Mouse (Mus musculus) layer of hippocampus, adult 9-10 months (tissue): Measurements from ENCODE around the gene Pum2.
"Not testable (repeated sequence)": the region's sequence is repeated elsewhere in the genome, so short reads cannot be mapped to it uniquely, and the experiment has no call there.

Source experiments
- DNase-seq: peaks from one replicate; pipeline ENCODE4 v3.0.0; 2022; ENCODE audit warnings: low spot score

The Pum2 gene

DNA sequence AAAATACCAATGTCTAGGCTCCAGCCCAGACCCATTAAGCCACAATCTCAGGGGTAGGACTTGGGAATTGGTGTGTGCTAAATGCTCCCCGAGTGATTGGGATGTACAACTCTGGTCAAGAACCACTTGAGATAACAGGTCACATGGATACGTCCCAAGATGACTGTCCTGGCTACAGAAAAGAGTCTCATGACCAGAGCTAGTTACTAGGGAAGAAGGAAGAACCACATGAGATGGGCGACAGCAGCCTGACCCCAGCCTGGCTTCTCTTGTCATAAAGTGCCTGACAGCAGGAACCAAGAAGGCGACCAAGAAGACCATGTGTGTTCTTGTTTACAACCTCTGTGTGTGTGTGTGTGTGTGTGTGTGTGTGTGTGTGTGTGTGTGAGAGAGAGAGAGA lies 4.5 kb upstream of the Pum2 start:
- DNase-seq = no peak

DNA sequence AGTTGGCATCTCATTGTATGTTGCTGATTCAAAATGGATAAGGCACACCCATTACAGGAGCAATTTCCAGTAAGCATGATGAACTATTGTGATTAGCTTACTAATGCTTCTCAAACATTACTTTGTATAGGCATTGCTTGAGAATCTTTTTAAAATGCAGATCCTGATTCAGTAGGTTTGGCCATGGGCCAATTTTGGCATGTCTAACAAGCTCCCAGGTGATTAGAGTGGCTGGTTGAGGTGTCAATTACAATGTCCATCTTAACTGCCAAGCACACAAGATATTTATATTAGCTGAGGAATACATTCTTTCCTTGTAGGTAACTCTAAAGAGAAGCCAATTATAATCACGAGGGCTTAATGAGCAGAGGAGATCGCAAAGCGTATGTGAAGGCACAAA lies 4.1 kb upstream of the Pum2 start:
- no peak for DNase-seq

- DNase-seq = no peak
These were observed 587 bp upstream of the Pum2 start for GRCm38 (mm10) chr12:8673121-8673973.

GRCm38 (mm10) chr12:8674377-8674864 lies 487 bp downstream of the Pum2 start:
- DNase-seq = no peak

DNA sequence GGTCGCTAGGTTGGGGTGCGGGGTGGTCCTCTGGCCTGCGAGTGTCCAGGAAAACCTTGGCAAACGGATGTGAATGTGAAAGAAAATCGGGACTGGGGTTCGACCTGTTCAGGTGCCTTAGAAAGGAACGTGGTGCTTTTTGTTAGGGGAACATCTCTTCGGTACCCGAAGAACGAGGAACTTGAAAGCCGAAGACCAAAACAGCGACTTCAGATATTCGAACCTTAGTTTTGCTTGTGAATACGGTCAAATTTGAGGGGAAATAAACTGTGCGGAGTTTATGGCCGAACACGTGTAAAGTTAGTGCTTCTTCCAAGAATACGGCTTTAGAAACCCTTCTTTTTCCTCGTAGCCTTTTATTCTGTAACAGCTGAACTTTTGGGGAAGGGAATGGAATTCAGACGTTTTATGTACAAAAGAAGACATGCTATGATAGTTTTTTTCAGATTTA lies 982 bp downstream of the Pum2 start:
- no peak for DNase-seq

GRCm38 (mm10) chr12:8675361-8675760 lies 1.4 kb downstream of the Pum2 start:
- no peak for DNase-seq

DNA sequence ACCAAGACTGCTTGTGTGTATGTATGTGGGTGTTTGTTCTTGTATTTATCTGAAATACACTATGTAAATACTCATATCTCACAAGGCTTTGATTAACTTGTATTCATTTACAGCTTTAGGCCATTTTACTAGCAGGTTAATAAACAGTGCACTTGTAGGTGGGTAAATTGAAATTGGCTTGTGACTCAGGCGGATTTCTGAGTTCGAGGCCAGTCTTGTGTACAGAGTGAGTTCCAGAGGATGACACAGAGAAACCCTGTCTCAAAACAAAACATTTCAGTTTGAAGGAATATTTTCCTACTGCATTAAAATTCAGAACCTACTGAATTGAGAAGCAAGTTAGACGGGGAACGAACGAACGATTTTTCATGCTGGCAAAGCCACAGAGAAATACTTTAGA lies 2.4 kb downstream of the Pum2 start:
- no peak for DNase-seq

DNA sequence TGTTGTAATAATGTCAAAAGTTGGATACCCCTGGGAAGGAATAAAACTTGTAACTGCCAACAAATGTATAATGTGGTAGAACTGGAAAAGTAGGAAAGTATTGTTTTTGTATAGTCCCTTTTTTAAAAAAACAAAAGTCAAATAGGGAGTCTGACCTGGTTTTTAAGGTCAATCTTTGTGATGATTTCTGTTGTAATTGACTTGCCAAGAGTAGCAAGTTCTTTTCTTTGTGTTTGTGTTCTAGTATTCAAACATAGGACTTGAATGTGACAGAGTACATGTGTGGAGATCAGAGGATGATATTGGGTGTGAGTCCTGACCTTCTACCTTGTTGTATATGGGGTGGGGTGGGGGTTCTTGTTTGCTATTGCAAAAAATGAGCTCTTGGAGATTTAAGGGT lies 4.0 kb downstream of the Pum2 start:
- DNase-seq = no peak

DNA sequence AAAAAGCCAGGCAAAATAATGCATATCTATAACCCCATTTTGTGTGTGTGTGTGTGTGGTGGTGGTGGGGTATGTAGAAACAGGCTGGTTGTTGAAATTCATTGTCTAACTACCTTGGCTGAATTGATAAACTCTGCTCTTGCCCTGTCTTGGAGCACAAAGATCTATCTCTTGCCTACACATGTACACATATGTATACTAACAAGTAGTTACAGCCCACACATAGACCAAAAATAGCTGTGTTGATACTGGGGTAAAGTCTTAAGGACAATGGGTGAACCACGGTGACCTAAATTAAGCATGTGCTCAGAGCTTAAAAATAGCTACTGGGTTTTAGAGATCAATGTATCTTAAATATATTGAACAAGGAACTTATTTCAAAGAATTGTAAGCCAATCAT lies 10.3 kb downstream of the Pum2 start:
- DNase-seq = no peak

- DNase-seq = no peak
These were observed 11.1 kb downstream of the Pum2 start for GRCm38 (mm10) chr12:8685036-8685435.

DNA sequence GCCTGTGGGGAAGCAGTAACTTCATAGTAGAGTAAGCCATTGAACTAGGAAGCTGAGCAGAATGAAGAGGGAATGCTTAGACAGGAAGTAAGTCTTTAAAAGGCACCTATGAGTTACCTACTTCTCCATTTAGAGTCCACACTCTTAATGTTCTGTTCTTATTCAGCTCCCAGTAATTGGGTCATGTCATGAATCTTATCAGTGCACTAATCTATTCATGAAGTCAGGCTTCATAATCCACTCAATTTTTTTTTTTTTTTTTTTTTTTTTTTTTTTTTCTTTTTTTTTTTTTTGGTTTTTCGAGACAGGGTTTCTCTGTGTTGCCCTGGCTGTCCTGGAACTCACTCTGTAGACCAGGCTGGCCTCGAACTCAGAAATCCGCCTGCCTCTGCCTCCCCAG lies 15.9 kb downstream of the Pum2 start:
- DNase-seq = not testable (repeated sequence)

- no peak for DNase-seq
These were observed 25.0 kb downstream of the Pum2 start for GRCm38 (mm10) chr12:8698895-8699294.

DNA sequence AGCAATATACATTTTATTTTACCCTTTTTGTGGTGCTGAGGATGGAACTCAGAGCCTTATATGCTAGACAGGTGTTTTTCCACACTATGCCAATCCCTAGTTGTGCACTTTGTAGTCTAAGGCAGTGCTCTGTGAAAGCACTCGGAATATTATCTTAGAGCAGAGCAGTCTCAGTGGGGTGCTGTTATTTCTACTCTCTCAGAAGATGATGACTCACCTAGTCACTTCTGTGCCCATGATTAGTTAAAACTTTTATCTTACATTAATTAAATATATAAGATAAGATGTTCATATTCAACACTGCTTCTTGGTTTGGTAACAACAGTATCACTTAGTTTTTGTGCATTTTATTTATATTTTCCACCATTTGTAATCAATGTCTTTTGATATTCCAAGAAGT lies 30.1 kb downstream of the Pum2 start:
- DNase-seq = no peak

GRCm38 (mm10) chr12:8708876-8709275 lies 34.9 kb downstream of the Pum2 start:
- no peak for DNase-seq

DNA sequence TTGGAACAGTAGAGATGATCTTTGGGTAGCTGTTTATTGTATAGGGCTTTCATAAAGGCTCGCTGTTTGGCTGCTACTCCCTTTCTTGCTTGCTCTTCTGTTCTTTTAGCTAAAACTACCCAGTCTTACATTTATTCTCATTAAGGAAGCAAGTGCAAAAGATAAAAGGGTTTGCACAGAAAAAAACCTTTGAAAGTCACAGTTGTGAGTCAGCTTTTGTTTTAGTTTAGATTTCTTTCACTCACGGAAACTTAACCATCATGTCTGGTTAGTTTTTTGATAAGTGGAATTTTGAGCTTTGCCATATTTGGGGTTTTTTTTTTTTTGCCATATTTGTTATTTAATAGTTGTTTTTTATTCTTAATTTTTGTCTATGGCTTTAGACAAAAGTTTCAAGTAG lies 38.7 kb downstream of the Pum2 start:
- DNase-seq = no peak

- DNase-seq = no peak
These were observed 42.2 kb downstream of the Pum2 start for GRCm38 (mm10) chr12:8716093-8716492.

DNA sequence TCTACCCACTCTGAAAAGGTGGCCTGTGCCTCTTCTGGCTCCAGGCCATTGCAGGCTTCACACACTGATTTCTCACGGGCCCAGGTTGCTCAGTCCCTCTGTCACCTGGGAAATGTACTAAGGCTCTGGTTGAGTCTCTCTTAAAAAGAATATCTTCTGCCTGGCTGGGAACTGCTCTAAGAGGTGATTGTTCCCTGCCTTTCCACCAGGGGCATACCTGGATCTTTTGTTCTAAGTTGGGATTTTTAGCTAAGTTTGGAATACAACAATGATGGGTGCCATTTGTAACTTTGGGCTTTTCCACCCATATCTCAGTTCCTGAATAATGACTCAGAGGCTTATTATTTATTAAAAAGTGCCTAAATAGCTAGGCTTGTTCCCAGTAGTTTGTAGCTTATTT lies 53.0 kb downstream of the Pum2 start:
- no peak for DNase-seq

DNA sequence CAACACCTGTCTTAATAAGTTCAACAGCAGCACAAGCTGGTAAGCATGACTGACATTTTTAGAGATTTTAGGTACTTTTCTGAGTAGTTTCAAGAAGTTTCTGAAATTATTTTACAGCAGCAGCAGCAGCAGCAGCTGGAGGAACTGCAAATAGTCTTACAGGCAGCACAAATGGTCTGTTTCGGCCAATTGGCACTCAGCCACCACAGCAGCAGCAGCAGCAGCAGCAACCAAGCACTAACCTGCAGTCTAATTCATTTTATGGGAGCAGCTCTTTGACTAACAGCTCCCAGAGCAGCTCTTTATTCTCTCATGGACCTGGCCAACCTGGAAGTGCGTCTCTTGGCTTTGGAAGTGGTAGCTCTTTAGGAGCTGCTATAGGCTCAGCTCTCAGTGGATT lies 54.8 kb downstream of the Pum2 start:
- DNase-seq = no peak

DNA sequence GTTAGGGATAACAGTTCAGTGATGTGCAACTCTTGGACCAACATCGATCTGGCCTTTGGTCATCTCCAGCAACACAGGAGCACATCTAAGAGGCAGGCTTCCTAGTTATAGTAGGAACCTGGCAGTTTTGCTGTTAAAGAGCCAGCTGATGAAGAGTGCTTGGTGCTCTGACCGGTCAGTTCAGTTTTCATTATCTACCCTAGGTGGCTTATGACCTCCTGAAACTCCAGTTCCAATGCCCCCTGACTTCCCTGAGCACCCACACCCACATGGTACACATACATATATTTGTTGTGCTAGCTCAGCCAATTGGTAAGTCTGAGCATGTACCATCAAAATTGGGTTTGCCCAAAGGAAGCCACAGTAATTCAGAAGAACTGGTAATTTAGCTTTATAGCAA lies 79.7 kb downstream of the Pum2 start:
- no peak for DNase-seq

- DNase-seq = no peak
These were observed 80.2 kb downstream of the Pum2 start for GRCm38 (mm10) chr12:8754116-8754515.

GRCm38 (mm10) chr12:8758029-8758428 lies 84.1 kb downstream of the Pum2 start:
- no peak for DNase-seq

DNA sequence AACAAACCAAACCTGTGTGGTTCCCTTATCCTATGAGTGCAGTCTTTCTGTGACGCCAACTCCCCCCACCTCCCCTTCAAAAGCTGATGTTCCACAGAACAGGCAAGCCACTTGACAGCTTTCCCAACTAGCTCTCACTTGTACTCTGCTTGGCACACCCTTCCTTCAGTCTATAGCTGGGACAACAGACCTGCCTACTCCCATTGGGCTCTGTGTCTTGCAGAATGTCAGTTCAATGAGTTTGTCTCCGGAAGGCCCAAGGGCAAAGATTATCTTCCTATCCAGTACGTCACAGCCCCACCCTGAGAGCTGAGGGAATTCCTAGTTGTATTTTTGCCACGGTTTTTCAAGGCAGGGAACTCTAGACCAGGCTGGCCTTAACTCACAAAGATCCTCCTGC lies 85.2 kb downstream of the Pum2 start:
- no peak for DNase-seq

GRCm38 (mm10) chr12:8759779-8760178 lies 85.8 kb downstream of the Pum2 start:
- DNase-seq = no peak

GRCm38 (mm10) chr12:8760561-8760960 lies 86.6 kb downstream of the Pum2 start:
- DNase-seq = no peak
